Mouse (Mus musculus) gastrocnemius, adult 8-10 months (tissue): Measurements from ENCODE around the gene Sobp. TPM values are rescaled to one million over a fixed set of nuclear protein-coding genes. Genes with fewer than 3 reads are reported as not detected.

Experiments
- DNase-seq, 2 experiments: peaks; one replicate each; pipeline ENCODE4 v3.0.0; 2022; ENCODE audit warnings: low spot score in 2 of 2
- total RNA-seq, 4 experiments: library from RNA; stranded (reverse); gene quantifications; 2 replicates each; pipeline ENCODE4 v1.2.4; 2022

Sobp gene
- total RNA-seq, 4 experiments from 2014 or later = 33.7 to 39.5 (median 35.8) TPM

DNA sequence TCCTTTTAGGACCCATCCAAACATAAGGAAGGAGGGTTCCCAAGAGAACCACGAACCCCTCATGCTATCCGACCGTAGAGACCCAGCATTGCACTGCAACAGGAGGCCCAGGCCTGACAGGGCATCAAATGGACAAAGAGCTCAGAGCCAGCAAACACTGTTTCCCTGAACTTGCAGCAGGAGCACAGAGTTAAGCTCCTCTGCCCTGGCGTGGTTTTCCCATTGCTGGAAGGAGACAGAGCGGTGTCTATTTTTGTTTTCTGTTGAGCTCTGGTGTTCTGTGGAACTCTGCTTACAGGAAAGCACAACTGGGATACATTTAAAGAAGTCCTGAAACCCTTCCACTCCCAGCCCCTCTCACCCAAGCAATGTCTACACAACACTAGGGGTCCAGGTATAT is 15.0 kb downstream of the Sobp start:
- peak in 1 of 2 experiments; percentile 15 for DNase-seq

DNA sequence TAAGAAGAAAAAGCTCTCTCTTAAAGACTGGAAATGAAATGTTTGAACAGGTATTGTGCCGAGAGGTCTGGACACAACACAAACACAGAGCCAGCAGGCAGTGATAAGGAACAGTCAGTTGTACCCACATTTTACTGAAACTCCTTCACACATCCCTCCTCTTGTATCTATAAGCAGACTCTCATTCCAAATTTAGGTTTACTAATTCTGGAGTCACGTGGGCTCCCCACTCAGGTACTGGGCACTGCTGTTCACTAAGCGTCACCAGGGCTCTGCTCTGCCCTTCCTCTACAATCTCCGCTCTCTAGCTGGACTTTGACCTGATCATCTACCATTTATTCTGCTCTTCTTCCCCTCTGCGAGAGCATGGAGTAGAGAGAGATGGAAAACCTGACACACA is 15.4 kb downstream of the Sobp start:
- DNase-seq = no peak

DNA sequence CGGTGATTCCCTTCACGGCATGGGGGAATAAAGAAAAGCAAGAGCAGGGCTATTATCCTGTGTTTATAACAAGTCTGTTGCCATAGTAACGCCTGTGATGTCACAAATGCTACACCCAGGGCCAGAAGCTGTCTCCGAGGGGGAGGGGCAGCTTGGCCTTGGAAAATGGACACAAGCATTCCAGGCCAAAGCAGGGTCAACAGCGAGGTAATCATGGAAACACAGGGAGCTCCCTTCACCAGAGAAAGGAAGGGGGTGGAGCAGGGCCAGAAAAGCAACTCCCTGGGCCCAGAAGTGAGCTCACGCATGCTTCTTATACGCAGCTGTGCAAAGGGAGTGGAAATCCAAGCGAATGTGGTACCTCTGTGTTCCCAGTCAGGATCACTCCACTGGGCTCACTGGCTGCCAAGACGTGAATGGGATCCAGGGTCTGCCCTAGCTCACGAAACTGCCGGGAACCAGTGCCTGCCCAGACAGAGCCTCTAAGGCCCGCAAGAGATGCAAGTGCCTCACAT is 19.2 kb downstream of the Sobp start:
- peak; percentile 74 to 79 for DNase-seq

DNA sequence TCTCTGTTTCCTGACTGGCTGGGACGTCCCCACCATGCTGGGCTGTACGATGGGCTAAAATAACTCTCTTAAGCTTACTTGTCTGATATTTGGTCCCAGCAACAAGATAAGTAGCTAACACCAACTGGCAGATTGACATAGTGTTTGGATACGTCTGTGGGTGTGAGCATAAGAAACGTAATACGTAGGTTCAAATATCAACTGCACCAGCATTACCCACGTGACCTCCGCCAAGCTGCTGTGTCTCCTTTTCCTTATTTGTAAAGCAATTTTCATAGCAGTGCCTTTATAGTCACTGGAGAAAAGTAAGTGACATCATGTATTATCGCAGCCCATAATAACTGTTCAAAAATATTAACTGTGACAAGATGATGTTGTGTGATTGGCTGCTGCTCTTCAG is 21.7 kb downstream of the Sobp start:
- DNase-seq = peak in 1 of 2 experiments; percentile 12

DNA sequence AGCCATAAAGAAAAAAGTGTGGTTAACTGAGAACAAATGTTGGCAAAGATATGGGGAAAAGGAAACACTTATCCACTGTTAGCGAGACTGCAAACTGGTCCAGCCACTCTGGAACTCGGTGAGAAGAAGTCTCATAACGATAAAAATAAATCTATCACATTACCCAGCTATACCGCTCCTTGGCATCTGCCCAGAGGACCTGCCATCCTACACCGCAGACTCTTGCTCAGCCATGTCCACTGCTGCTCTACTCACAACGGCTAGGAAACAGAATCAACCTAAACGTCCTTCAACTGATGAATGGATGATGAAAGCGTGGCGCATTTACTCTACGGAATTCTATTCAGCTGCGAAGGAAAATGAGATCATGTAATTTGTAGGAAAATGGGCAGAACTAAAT is 25.9 kb downstream of the Sobp start:
- peak in 1 of 2 experiments; percentile 60 for DNase-seq

DNA sequence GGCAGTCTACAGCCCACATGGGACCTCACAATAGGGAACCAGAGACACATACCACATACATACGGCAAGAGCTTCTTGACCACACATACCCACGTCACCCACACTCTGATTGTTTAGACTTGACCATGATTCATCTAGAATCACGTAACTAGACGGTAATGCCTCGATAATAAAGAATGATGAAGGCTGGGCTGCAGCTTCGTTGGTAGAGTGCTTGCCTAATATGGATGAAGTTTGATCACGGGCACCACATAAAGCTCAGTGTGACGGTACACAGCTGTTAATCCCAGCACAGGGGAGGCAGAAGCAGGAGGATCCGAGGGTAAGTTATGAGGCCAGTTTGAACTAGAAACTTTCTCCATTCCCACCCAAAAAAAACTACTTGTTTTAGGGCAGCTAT is 31.2 kb downstream of the Sobp start:
- no peak for DNase-seq

DNA sequence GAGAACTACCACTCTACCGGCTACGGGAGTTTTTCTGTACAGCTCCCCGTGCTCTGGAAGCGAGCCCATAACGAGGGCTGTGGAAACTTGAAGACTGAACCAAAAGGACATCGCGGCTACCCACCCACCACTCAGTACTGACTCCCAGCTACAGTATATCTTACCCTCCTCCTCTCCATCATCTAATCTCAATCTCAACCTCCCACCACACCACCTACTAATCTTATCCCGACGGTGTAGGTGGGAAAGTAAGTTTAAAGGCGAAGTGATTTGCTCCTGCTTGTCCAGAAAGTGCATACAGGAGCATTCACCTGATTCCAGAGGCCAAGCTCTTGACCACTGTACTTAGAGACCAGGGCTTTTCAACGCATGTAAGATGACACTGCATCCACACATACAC is 40.3 kb downstream of the Sobp start:
- DNase-seq = no peak

DNA sequence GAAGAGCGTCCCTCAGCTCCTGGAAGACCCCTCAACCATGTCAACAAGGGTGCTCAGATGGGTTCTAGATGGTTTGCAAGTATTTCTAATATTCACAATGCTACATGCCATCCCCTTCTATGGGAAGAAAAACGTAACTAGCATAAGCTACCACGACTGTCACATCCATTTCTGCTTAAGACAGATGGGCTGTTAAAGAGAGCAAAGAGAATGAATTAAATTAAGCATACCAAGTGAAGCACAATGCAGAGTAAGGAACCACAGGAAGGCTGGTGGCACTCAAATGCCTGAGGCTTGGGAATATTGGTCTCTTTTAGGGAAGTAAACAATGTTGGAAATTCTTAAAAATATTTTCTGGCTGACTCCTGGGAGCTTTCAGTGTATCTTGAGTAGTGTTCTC is 45.6 kb downstream of the Sobp start:
- DNase-seq = no peak

DNA sequence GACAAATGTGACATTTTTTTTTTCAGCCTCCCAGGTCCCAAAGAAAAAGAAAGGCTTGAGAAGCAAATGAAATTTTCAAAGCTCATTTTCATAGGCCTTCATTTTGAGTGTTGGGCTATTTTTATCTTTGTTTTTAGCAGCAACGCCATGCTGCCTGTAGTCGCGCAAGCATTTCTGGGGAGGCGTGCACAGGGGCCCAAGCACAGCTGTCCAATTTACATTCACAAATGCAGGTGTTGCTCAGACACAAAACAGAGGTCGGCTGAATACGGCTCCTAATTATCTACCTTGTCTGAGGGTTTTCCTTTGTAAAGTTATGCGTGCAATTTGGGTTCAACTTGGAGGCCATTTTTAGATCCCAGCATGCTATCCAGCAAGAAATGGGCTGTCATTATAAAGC is 49.8 kb downstream of the Sobp start:
- no peak for DNase-seq

DNA sequence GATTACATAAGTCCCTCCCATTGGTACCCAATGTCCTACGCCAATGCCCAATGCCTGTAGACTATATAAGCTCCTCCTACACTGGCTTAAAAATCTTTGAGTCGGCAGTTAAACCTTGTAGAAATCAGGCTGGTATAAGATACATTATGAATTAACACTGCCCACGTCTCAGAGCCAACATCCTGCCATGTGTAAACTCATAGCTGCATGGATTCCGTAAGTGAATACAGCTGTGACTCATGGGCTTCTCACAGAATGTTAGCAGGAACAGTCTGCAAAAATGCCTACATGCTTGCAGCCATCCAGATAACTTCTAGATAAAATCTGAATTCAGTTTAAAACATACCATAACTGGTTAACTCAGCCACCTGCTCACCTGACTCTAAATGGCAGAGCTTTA is 50.2 kb downstream of the Sobp start:
- DNase-seq = no peak

DNA sequence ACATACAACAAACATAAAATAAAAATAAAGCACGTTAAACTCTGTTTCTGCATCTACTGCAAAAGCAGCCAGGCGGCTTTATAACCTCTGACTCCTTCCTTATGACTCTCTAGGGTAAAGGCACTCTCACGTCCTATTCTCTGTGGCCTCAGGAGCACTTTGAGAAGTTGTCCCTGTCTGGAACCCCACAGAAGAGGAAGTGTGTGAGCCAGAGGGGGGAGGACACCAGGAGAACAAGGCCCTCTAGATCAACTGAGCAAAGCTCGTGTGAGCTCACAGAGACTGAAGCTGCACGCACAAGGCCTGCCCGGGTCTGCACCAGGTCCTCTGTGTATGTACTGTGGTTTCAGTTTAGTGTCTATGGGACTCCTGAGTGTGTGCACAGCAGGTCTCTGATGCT is 50.9 kb downstream of the Sobp start:
- no peak for DNase-seq

DNA sequence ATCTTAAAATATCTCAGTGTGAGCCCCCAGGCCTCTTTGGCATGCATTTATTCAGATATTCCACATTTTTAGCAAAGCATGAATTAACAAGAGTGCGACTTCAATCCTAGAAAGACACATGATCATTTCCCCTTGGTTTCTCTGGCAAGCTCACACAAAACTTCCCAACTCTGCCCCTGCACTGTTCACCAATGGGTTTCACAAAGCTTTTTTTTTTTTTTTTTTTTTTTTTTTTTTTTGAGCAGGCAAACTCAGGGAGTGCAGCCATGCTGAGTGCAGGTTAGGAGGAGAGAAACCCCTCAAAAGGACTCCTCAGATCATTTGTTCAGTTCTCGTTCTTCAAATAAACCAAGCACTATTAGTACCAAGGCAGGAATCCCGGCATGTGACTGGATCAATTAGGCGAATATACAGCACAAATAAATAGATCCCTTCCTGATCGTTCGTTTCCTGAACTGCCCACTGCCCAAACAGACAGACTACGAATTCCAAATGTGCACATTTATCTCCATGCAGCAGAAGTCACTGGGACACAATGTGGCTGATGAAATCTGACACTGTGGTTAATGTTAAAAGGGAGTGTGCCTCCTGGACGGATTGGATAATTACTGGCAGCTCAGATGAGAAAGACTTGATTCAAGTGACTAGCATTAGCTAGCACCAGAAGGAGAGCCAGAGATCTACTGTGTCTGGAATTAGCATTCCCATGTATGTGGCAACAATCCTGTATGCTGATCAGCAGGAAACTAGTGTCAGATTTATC is 53.5 kb downstream of the Sobp start:
- DNase-seq = no peak

DNA sequence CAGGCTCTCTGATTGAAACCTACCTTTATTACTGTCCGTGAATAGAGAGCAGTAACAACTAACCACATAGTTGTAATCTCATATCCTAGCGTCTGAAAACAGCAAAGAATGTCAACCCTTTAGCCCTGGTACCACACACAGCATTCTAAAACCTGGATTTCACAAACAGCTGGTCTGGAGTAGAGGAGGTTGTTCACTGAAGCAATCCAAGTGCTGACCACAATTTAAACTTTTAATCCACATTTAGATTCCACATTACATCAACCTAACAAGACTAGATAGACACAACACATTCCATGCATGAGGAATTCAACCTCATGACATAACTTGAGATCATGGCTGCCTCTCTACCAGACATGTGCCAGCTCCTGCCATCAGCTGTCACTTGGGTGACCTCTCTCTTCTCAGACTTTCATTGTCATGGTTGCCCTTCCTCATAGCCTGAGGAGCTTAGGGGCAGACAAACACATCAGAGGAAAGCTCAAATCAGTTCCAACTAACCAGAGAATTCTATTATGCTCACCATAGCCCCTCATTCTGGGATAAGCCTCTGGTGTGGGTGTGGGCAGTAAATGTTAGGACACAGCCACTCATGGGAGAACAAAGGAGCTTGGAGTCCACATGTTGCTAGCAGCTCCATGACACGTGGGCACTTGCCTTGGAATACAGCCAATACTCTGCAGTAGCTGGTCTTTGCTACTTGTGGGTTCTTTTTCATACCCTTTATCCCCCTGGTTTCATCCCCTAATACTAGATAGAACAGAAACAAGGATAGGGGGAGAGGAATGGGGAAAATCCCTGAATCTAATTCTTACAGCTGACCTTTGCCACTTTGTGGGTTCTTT is 58.0 kb downstream of the Sobp start:
- no peak for DNase-seq

DNA sequence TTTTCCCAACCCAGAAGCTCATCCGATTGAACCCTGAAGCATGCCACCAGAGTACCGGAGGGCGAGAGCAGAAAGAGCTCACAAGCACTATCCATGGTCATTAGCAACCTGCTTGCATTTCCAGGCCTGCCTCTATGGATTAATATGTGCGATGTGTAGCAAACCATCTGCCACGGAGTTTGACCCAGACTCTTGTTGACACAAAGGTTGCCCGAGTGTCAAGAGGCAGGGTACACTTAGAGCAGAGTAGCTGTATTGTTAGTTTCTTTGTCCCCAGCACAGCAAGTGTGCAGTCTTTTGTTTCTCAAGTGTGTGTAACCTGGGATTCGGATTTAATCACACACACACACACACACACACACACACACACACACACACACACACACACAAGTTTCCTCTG is 62.0 kb downstream of the Sobp start:
- no peak for DNase-seq

DNA sequence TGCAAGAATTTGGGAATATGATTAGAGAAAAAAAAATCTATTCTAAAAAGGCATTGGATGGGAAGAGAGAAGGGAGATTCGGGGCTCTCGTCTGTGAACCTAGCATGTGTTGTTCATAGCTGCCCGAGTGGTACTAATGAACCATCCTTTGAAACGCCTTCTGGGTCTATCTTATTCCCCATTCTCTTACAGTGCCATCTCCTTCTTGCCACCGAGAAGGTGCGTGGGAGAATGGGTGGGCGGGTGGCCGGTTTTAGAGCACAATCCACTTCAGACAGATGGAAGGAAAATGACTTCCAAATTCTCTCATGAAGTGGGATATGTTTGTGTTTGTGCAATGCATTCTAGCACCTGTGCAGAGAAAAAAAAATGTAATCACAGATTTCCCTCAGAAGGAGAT is 67.7 kb downstream of the Sobp start:
- DNase-seq = no peak

DNA sequence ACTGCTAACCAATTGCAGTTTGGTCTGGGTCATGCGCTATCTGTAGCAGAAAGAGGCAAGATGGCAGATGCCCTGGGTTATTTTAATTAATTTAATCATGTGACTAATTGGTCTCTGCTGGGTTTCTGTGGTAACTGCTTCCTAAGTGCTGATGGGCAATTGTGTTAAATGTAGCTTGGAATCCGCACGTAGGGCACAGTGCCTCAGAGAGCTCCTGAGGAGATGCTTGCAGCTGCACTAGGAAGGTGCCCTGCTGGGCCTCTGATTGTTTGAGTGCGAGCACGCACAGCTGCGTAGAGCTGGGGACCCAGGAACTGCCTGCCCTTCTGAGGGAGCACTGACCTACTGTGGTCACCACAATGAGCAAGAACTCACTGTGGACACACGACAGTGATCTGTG is 68.1 kb downstream of the Sobp start:
- no peak for DNase-seq

DNA sequence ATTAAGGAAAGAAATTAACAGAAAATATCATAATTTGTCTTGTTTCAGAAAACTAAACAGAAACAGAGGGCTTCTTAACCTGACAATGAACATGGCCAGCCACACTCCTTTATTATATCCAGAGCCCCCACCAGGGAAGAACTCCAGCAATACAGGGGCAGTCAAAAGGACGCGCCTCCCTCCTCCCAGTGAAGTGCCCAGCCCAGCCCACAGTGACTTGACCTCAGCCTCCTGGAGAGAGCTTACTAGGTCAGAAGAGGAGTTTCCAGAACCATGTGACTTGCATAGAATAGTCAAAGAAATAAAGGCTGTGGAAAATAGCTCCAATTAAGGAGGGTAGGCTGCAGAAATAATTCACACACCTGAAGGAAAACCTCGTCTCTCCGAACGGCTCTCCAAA is 73.8 kb downstream of the Sobp start:
- DNase-seq = no peak

DNA sequence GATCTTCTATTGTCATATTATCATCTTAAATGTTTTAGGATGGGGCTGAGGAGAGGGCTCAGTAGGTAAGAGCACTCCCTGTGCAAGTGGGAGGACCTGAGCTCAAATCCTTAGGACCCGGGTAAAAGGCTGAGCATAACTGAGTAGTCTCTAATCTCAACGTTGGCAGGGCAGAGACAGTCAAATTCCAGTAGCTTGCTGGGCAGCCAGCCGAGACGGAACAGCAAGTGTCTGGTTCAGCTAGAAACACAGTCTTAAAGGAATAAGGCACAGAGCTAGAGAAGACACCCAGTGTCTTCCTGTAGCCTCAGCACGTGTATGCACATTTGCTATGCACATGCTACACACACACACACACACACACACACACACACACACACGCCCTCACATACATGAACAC is 75.1 kb downstream of the Sobp start:
- peak in 1 of 2 experiments; percentile 27 for DNase-seq

DNA sequence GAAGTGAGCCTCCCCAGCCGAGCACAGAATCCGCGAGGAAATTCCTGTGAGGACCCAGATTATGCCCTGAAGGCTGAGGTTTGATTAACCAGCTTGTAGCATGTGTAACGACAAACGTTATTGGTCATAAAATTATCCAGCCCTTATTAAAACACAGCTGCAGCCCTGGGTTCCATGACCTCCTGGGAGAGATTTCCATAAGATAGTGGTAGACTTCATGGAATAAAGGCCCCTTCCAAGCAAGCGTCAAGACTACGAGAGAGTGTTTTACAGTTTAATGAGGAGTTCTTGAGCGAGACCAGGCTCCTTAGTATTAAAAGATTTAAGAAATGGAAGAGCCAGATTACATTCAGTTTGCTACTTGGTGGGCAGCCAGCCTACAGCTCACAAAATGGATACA is 76.6 kb downstream of the Sobp start:
- DNase-seq = no peak

DNA sequence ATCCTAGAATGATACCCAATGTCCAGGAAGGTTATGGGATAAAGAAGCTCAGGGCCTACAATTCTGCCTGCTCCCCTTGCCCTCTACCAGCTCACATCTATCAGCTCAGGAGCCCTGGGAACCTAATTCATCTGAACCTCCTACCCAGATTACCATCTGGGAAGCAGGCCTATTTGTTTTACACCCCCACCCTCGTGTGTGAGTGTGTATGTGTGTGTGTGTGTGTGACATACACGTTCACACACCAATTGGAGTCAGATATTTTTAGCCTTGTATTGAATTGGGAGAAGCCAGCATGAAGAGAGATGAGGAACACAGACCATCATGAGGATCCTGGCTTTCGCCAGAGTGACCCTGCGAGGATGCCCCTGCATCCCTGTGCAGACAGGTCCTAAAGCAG is 77.7 kb downstream of the Sobp start:
- no peak for DNase-seq

DNA sequence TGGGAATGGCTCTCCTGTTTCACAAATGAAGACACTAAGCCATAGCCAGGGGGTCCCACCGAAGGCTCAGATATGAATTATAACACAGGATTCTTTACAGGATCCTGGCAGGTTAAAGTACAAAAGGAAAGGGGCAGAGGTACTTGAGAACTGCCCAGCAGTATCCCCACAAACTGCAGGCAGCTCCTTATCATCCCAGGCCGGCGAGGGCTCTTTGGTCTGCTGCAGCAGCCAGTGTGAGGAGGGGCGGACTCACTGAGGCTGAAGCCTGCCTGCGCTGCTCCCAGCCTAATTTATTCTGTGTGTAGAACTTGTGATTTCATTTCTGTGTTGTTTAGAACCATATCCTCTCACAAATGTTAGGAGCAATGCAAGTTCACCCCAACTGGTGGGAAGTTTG is 79.8 kb downstream of the Sobp start:
- DNase-seq = no peak

DNA sequence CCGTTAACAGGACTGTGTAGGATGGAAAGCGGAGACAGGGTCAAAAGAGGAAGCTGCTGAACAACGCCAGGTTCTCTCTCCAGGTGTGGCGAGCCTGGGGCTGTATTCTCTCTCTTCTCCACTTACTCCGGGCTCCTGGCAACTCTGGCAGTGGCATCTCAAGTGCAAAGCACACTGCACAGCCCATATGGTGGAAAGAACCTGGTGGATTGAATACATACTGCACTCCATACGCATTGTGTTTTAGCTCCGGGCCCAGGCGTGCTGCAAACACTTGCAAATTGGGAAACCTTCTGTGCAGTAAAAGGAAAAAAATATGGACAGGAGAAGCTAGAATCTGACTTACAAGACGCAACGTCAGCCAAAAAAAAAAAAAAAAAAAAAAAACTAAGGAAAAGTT is 80.9 kb downstream of the Sobp start:
- no peak for DNase-seq

DNA sequence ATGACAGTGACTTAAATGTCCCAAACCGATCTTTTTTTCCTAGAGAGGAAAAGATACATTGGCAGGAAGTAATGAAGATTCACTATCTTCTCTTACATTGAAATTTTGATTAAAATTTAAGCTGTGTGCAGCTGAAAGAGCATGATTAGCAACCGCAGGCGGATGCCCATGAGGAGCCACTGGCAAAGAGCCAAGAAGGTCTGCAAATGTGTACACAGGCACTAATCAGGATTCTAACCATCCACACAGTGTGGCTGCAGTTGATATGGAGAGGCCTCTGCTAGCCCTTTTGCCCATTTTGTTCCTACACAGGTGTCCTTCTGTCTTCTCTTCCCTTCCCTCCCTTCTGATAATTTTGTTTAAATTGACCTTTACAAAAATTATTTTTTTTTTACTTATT is 84.3 kb downstream of the Sobp start:
- no peak for DNase-seq
